Mouse (Mus musculus) MEL (cell line): ENCODE measurements around the gene Serpina7. TPM values are rescaled to one million over a fixed set of nuclear protein-coding genes. Genes with fewer than 3 reads are reported as not detected.

Experiments
- DNase-seq: peaks from one replicate; pipeline ENCODE4 v3.0.0; 2011; ENCODE audit warnings: low read depth, low spot score
- H3K27ac ChIP-seq: 2 replicates; pipeline ENCODE4 v1.5.1; 2012; ENCODE audit warnings: low read depth, mild to moderate bottlenecking, control low read depth, low read length, moderate library complexity; ENCODE audit not compliant: control insufficient read depth
- H3K27me3 ChIP-seq, 2 experiments: fragments of 150-350 bp in 1 of 2; sonication (generic) in 1 of 2; 2 replicates each; pipeline ENCODE4 v1.6.1; 2012; ENCODE audit warnings: low read length in 2 of 2, mild to moderate bottlenecking in 2 of 2, improper control_type of control experiment in 1 of 2, moderate library complexity in 1 of 2; ENCODE audit not compliant: insufficient read depth in 2 of 2, control insufficient read depth in 1 of 2
- H3K36me3 ChIP-seq, 2 experiments: 2 replicates each; pipeline ENCODE4 v1.6.1; 2012 to 2014; ENCODE audit warnings: low read length in 2 of 2, improper control_type of control experiment in 1 of 2, inconsistent platforms in 1 of 2, mild to moderate bottlenecking in 1 of 2; ENCODE audit not compliant: insufficient read depth in 2 of 2, control insufficient read depth in 1 of 2
- H3K4me1 ChIP-seq, 2 experiments: fragments of 150-350 bp in 1 of 2; sonication (generic) in 1 of 2; 2 replicates each; pipeline ENCODE4 v1.6.1; 2012; ENCODE audit warnings: low read length in 2 of 2, improper control_type of control experiment in 1 of 2, mild to moderate bottlenecking in 1 of 2; ENCODE audit not compliant: insufficient read depth in 2 of 2, control insufficient read depth in 1 of 2
- H3K4me3 ChIP-seq, 2 experiments: fragments of 150-350 bp in 1 of 2; sonication (generic) in 1 of 2; 2 replicates each; pipeline ENCODE4 v1.5.1; 2012; ENCODE audit warnings: low read depth in 2 of 2, low read length in 2 of 2, mild to moderate bottlenecking in 2 of 2, moderate library complexity in 2 of 2, control low read depth in 1 of 2, improper control_type of control experiment in 1 of 2; ENCODE audit not compliant: control insufficient read depth in 1 of 2, insufficient read depth in 1 of 2
- H3K79me2 ChIP-seq: 2 replicates; pipeline ENCODE4 v1.6.1; 2012; ENCODE audit warnings: mild to moderate bottlenecking, low read length, moderate library complexity; ENCODE audit not compliant: control insufficient read depth, poor library complexity, insufficient read depth
- H3K9ac ChIP-seq: 2 replicates; pipeline ENCODE4 v1.6.1; 2012; ENCODE audit warnings: low read depth, mild to moderate bottlenecking, control low read depth, low read length, moderate library complexity; ENCODE audit not compliant: control insufficient read depth, poor library complexity, severe bottlenecking
- H3K9me3 ChIP-seq: fragments of 150-350 bp; sonication (generic); replicated peaks from 2 replicates; pipeline ENCODE4 v1.6.1; 2012; ENCODE audit warnings: mild to moderate bottlenecking, low read length, improper control_type of control experiment, moderate library complexity; ENCODE audit not compliant: insufficient read depth
- CTCF ChIP-seq, 3 experiments: IDR thresholded peaks in 2 of 3; conservative IDR thresholded peaks in 1 of 3; 2 replicates each; pipeline ENCODE4 v1.5.1; 2011 to 2012; ENCODE audit warnings: low read length in 3 of 3, low read depth in 2 of 3, mild to moderate bottlenecking in 2 of 3, improper control_type of control experiment in 1 of 3, inconsistent platforms in 1 of 3, mixed read lengths in 1 of 3, moderate library complexity in 1 of 3; ENCODE audit not compliant: control insufficient read depth in 1 of 3, insufficient read depth in 1 of 3, poor library complexity in 1 of 3, severe bottlenecking in 1 of 3
- E2F4 ChIP-seq: IDR thresholded peaks from 2 replicates; pipeline ENCODE4 v1.6.1; 2011; ENCODE audit warnings: low read depth, low read length, improper control_type of control experiment, borderline replicate concordance
- ELF1 ChIP-seq: IDR thresholded peaks from 2 replicates; pipeline ENCODE4 v1.6.1; 2014; ENCODE audit warnings: low read depth, mild to moderate bottlenecking, inconsistent platforms, low read length, improper control_type of control experiment, moderate library complexity
- GATA1 ChIP-seq: IDR thresholded peaks from 2 replicates; pipeline ENCODE4 v1.6.1; 2011; ENCODE audit warnings: low read depth, low read length, improper control_type of control experiment
- MAFK ChIP-seq: IDR thresholded peaks from 2 replicates; pipeline ENCODE4 v1.6.1; 2011; ENCODE audit warnings: low read depth, mild to moderate bottlenecking, low read length, improper control_type of control experiment, borderline replicate concordance
- MEF2A ChIP-seq: IDR thresholded peaks from 2 replicates; pipeline ENCODE4 v1.6.1; 2014; ENCODE audit warnings: low read depth, mild to moderate bottlenecking, inconsistent platforms, low read length, improper control_type of control experiment; ENCODE audit not compliant: poor library complexity, insufficient replicate concordance, severe bottlenecking; ENCODE audit errors: extremely low read depth
- MYB ChIP-seq: IDR thresholded peaks from 2 replicates; pipeline ENCODE4 v1.6.1; 2011; ENCODE audit warnings: mild to moderate bottlenecking, low read depth, low read length, improper control_type of control experiment
- NRF1 ChIP-seq: IDR thresholded peaks from 2 replicates; pipeline ENCODE4 v1.6.1; 2014; ENCODE audit warnings: low read depth, mild to moderate bottlenecking, inconsistent platforms, low read length, improper control_type of control experiment, moderate library complexity; ENCODE audit not compliant: poor library complexity, insufficient read depth, severe bottlenecking
- POLR2A ChIP-seq, 2 experiments: IDR thresholded peaks; 2 replicates each; pipeline ENCODE4 v1.6.1; 2011 to 2012; ENCODE audit warnings: low read length in 2 of 2, mild to moderate bottlenecking in 2 of 2, control low read depth in 1 of 2, improper control_type of control experiment in 1 of 2, low read depth in 1 of 2, moderate library complexity in 1 of 2; ENCODE audit not compliant: control insufficient read depth in 1 of 2, insufficient read depth in 1 of 2, poor library complexity in 1 of 2
- POLR2AphosphoS5 ChIP-seq: IDR thresholded peaks from 2 replicates; pipeline ENCODE4 v1.6.1; 2012; ENCODE audit warnings: low read depth, borderline replicate concordance, mild to moderate bottlenecking, inconsistent platforms, low read length, moderate library complexity, mixed read lengths
- RAD21 ChIP-seq: IDR thresholded peaks from 2 replicates; pipeline ENCODE4 v1.6.1; 2011; ENCODE audit warnings: mild to moderate bottlenecking, low read depth, low read length, improper control_type of control experiment
- SMC3 ChIP-seq: IDR thresholded peaks from 2 replicates; pipeline ENCODE4 v1.6.1; 2011; ENCODE audit warnings: low read depth, low read length, improper control_type of control experiment
- TCF12 ChIP-seq: IDR thresholded peaks from 2 replicates; pipeline ENCODE4 v1.6.1; 2014; ENCODE audit warnings: low read depth, mild to moderate bottlenecking, inconsistent platforms, low read length, improper control_type of control experiment, moderate library complexity
- UBTF ChIP-seq: IDR thresholded peaks from 2 replicates; pipeline ENCODE4 v1.6.1; 2012; ENCODE audit warnings: low read depth, mild to moderate bottlenecking, inconsistent platforms, low read length, improper control_type of control experiment, moderate library complexity, borderline replicate concordance; ENCODE audit not compliant: insufficient read depth
- USF1 ChIP-seq: IDR thresholded peaks from 2 replicates; pipeline ENCODE4 v1.6.1; 2014; ENCODE audit warnings: low read depth, mild to moderate bottlenecking, inconsistent platforms, low read length, improper control_type of control experiment, moderate library complexity
- ZC3H11A ChIP-seq: IDR thresholded peaks from 2 replicates; pipeline ENCODE4 v1.6.1; 2012; ENCODE audit warnings: low read depth, mild to moderate bottlenecking, inconsistent platforms, low read length, improper control_type of control experiment
- ZMIZ1 ChIP-seq: IDR thresholded peaks from 2 replicates; pipeline ENCODE4 v1.6.1; 2012; ENCODE audit warnings: low read depth, mild to moderate bottlenecking, inconsistent platforms, low read length, improper control_type of control experiment, moderate library complexity
- ZNF384 ChIP-seq: IDR thresholded peaks from 2 replicates; pipeline ENCODE4 v1.6.1; 2012; ENCODE audit warnings: low read depth, mild to moderate bottlenecking, inconsistent platforms, low read length, improper control_type of control experiment
- polyA plus RNA-seq, 2 experiments: library from polyadenylated mRNA; stranded (reverse) in 1 of 2; unstranded in 1 of 2; fragments of >175 nt in 1 of 2; fragments of >200 nt in 1 of 2; gene quantifications; 2 replicates each; pipeline versions ENCODE4 v1.2.1 to v1.2.4; 2012; ENCODE audit warnings: low replicate concordance in 2 of 2, low read depth in 1 of 2; ENCODE audit not compliant: insufficient read length in 2 of 2, insufficient read depth in 1 of 2, missing spikeins in 1 of 2
- total RNA-seq: library from RNA; depleted of rRNA; stranded (reverse); fragments of 300-350 nt; gene quantifications from 2 replicates; pipeline ENCODE4 v1.2.3, GENCODE M21; 2012; rRNA removed

Gene Serpina7
- not detected in 2 replicates for total RNA-seq
- not detected for polyA plus RNA-seq

DNA sequence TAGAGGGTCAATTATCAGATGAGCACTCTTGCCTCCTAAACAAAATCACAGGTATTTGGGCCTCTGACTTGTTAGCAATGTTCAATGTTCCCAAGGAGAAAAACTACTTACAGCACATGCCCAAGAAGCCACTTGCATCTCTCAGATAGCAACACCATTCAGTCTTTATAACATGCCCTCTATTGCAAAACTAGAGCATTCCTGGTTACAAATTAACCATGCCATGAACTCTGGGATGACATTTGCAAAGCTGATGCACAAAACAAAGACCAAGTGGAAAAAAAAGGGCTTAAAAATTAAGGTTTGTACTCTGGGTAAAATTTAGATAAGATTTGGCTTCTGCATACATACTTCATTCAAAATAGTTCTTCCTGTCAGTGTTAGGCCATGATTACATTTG is at the start of gene Serpina7:
TSS of gene Serpina7 (minus strand) at position 160 of the 400 bp plus-strand sequence.
- H3K9ac ChIP-seq, result no peak within 1 kb of the TSS
- no peaks in the 10 kb centered on the region for H3K36me3 ChIP-seq
- no peaks in the 10 kb centered on the region for H3K4me1 ChIP-seq
- no peak within 1 kb of the TSS for H3K27ac ChIP-seq
- H3K9me3 ChIP-seq, result no peaks in the 10 kb centered on the region
- TF ChIP-seq POLR2A (IDR thresholded peaks at IDR 0.05; ENCODE audit: control insufficient read depth in 1 of 2, insufficient read depth in 1 of 2, low read depth in 1 of 2, low read length in 2 of 2, poor library complexity in 1 of 2), result no peak
- no peak for TF ChIP-seq ZMIZ1
- no peak for TF ChIP-seq MAFK
- no peak for TF ChIP-seq ZNF384
- TF ChIP-seq ELF1, result no peak
- TF ChIP-seq NRF1, result no peak
- no peak for TF ChIP-seq UBTF
- no peak for TF ChIP-seq SMC3
- no peak for TF ChIP-seq TCF12
- no peak for TF ChIP-seq GATA1
- no peak for TF ChIP-seq MYB
- no peak for TF ChIP-seq ZC3H11A
- no peak for TF ChIP-seq MEF2A
- no peak for TF ChIP-seq POLR2AphosphoS5
- TF ChIP-seq USF1, result no peak
- TF ChIP-seq E2F4, result no peak
- H3K79me2 ChIP-seq, result no peaks in the 10 kb centered on the region
- DNase-seq, result no peak
- H3K27me3 ChIP-seq, result no peaks in the 10 kb centered on the region
- H3K4me3 ChIP-seq, result no peak within 1 kb of the TSS

DNA sequence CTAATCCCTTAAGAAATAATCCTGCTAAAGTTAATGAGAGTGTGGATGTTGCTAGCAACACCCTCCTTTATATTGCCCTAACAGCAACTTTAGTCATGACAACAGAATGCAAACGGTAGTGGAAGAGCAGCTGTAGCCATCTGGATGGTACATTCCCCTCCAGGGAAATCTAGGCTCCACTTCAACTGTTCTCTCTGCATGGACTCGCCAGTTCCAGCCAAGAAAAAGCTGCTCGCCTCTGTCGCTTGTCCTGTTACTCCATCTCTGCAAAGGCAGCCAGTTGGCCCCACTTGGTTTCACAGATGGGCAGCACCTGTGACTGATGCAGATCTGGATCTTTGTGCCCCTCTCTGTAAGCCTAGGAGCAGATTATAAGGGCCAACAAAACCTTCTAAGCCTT is 49.0 kb upstream of the Serpina7 start:
- Histone ChIP-seq H3K4me1 (no peaks in the 10 kb centered on the region), H3K36me3 (no peaks in the 10 kb centered on the region), H3K27me3 (no peaks in the 10 kb centered on the region; a peak in 1 of 4 replicates), H3K27ac (no peak overlapping the region), H3K4me3 (no peak overlapping the region), H3K9ac (no peak overlapping the region), H3K9me3 (no peaks in the 10 kb centered on the region), H3K79me2 (no peaks in the 10 kb centered on the region)
- no peak for DNase-seq
- no peak for TF ChIP-seq POLR2A (IDR thresholded peaks at IDR 0.05; ENCODE audit: control insufficient read depth in 1 of 2, insufficient read depth in 1 of 2, low read depth in 1 of 2, low read length in 2 of 2, poor library complexity in 1 of 2)
- no peak for TF ChIP-seq MAFK
- TF ChIP-seq ZMIZ1, result no peak
- TF ChIP-seq CTCF (IDR thresholded peaks at IDR 0.05 in 2 of 3, conservative IDR thresholded peaks at IDR 0.05 in 1 of 3; ENCODE audit: control insufficient read depth in 1 of 3, insufficient read depth in 1 of 3, low read depth in 2 of 3, low read length in 3 of 3, poor library complexity in 1 of 3, severe bottlenecking in 1 of 3), result no peak
- no peak for TF ChIP-seq TCF12
- no peak for TF ChIP-seq RAD21
